Mouse (Mus musculus): Measurements from ENCODE around the gene Wipf2. TPM values are rescaled to one million over a fixed set of nuclear protein-coding genes. Genes with fewer than 3 reads are reported as not detected.
"Not testable (repeated sequence)": the region's sequence is repeated elsewhere in the genome, so short reads cannot be mapped to it uniquely, and the experiment has no call there.

The Wipf2 gene
- polyA plus RNA-seq, 1 experiment from 2014 or later: 5.4 TPM

DNA sequence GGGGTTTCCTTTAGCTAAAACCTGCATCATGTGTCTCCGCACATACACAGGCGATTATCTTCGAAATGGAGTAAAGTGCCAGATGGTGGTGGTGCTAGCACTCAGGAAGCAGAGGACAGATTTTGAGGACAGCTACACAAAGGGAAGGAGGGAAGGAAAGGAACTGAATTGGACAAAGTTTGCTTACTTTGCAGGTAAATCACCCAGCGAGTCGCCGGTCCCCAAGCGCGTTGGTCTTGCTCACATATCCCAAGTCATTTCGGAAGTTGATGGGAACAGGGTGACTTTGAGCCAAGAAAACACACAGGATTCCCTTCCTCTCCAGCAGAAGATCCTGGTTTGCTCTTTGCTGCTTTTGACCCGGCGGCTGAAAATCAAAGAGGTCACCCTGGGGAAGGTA lies 55.6 kb downstream of the Wipf2 start:
- no peak for DNase-seq (ENCODE audit: low spot score)
- H3K9me3 ChIP-seq: no peaks in the 10 kb centered on the region
- WGBS: 95% methylated on average over 11 of the region's 11 CpGs
- H3K4me1 ChIP-seq: peaks cover 40% of the 10 kb centered on the region
- H3K4me3 ChIP-seq: no peak overlapping the region
- H3K27ac ChIP-seq (replicated peaks): no peak overlapping the region
- H3K27me3 ChIP-seq (replicated peaks; ENCODE audit: low read depth, poor library complexity, severe bottlenecking): no peaks in the 10 kb centered on the region
- H3K36me3 ChIP-seq (replicated peaks): peaks cover 92% of the 10 kb centered on the region

DNA sequence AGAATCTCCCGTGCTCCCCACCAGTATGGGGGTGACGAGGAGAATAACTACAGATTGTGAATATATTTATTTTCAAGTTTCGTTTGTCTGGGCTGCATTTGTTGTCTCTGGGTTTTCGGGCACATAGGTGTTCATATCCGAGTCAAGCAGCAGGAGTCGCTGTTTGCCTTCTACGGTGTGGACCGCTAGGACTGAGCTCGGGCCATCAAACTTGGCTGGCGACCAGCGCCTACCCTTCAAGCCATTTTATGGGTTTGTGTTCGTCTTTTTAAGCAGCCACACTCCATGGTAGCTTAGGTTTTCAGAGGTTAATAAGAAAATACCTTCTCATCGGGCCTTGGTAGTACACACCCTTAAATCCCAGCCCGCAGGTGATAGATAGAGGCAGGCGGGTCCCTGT lies 58.4 kb downstream of the Wipf2 start:
- H3K4me3 ChIP-seq; H3K27me3 ChIP-seq (replicated peaks; ENCODE audit: low read depth, poor library complexity, severe bottlenecking); H3K9me3 ChIP-seq: not testable (repeated sequence)
- 62% methylated on average over 15 of the region's 15 CpGs for WGBS
- peak; percentile 65 for DNase-seq (ENCODE audit: low spot score)
- Histone ChIP-seq H3K4me1 (peaks cover 65% of the 10 kb centered on the region), H3K36me3 (replicated peaks) (peaks cover 67% of the 10 kb centered on the region), H3K27ac (replicated peaks) (peak overlapping the region; percentile 88; the same call in 1 of the 2 replicates)

DNA sequence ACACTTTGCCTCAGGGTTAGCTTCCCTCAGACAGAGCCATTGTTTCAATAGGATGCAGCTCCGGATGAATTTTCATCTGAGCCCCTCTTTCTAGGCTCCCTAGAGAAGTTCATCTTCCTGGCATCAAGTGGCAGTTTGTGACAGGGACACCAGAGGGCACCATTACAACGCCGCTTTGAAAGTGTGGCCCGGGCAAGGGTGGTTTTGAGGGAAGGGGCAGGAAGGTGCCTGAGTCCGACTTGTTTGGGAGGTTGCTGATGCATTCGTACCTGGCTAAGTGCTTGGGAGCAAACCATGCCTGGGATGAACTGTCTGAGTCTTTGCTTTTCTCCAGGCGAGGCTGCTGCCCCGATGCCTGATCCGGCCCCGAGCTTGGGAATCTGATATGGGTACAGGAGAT lies 58.9 kb downstream of the Wipf2 start:
- not testable (repeated sequence) for H3K4me3 ChIP-seq; H3K9me3 ChIP-seq; H3K27me3 ChIP-seq (replicated peaks; ENCODE audit: low read depth, poor library complexity, severe bottlenecking)
- 38% methylated on average over 10 of the region's 10 CpGs for WGBS
- peaks cover 62% of the 10 kb centered on the region for H3K36me3 ChIP-seq (replicated peaks)
- H3K4me1 ChIP-seq: peaks cover 66% of the 10 kb centered on the region
- H3K27ac ChIP-seq (replicated peaks): peak overlapping the region; percentile 88
- peak; percentile 79 for DNase-seq (ENCODE audit: low spot score)

DNA sequence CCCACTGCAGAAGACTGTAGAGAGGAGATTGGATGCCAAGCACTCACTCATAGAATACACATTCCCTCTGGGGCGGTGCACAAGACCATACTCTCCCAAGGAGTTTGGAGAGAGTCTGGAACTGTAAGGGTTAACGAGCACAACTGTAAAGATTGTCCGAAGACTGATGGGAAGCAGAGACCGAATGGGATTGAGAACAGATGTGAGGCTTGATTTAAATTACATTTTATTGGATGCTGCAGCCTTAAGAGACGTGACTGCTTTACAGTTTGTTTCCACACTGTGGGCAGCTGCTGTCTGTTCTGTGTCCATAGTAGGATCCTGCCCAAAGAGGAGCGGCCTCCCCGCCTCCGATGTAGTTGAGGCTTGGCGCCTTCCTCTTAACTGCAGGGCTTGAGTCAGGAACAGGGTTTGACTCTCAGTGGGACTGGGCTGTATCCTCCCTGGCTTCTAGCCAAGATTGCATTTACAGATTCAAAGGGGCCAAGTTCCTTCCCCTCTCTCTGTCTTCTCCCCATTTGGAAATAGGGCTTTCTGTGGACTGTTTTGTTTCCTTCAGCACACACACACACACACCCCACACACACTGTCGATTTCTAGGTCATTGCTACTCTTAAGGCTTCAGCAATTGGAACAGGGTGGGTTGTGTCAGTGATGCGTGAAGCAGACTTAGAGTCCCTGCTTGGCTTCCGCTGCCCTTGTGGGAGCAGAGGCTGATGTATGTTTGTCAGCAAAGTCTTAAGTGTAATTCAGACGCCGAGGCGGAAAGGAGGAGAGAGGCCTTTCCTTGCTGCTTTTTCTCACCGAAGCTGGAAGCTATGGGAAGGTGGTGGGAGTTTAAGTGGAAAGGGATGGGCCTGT lies 59.6 kb downstream of the Wipf2 start:
- Histone ChIP-seq H3K4me1 (peaks cover 66% of the 10 kb centered on the region), H3K27ac (replicated peaks) (peak overlapping the region; percentile 88), H3K4me3 (peak overlapping the region; percentile 22; the same call in 1 of the 2 replicates), H3K36me3 (replicated peaks) (peaks cover 54% of the 10 kb centered on the region)
- not testable (repeated sequence) for H3K27me3 ChIP-seq (replicated peaks; ENCODE audit: low read depth, poor library complexity, severe bottlenecking); H3K9me3 ChIP-seq
- WGBS: 42% methylated on average over 16 of the region's 16 CpGs
- DNase-seq (ENCODE audit: low spot score): peak; percentile 70

DNA sequence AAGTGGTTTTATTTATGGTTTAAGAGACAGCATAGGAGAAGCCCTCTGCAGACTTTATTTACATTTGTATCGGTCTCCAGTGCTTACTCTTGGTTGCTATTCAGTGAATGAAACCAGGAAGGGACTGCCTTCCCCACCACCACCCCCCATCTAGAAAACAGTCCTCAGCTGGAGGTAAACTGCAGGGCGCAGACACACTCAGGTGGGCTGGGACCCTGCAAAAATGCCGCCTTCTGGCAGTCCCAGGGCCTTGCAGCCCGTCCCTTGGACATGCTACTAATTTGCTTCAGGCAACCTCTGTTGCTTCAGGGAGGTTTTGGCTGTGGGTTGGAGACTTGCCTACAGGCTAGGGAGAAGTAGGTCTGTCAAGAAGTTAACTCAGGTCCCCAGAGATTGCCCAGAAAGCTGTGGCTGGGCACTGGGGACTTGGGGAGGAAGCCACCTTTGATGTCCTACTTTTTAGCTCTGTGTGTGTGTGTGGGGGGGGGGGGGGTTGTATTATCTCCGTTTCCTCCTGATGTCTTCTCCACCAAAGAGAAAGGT lies 61.3 kb downstream of the Wipf2 start:
- DNase-seq (ENCODE audit: low spot score): peak; percentile 50
- Histone ChIP-seq H3K4me1 (peaks cover 78% of the 10 kb centered on the region), H3K36me3 (replicated peaks) (peaks cover 38% of the 10 kb centered on the region), H3K27me3 (replicated peaks; ENCODE audit: low read depth, poor library complexity, severe bottlenecking) (peaks cover 7% of the 10 kb centered on the region; the same call in 1 of the 2 replicates), H3K4me3 (peak overlapping the region; percentile 42; the same call in 1 of the 2 replicates), H3K9me3 (no peaks in the 10 kb centered on the region), H3K27ac (replicated peaks) (peak overlapping the region; percentile 88)
- WGBS: 22% methylated on average over 5 of the region's 5 CpGs

DNA sequence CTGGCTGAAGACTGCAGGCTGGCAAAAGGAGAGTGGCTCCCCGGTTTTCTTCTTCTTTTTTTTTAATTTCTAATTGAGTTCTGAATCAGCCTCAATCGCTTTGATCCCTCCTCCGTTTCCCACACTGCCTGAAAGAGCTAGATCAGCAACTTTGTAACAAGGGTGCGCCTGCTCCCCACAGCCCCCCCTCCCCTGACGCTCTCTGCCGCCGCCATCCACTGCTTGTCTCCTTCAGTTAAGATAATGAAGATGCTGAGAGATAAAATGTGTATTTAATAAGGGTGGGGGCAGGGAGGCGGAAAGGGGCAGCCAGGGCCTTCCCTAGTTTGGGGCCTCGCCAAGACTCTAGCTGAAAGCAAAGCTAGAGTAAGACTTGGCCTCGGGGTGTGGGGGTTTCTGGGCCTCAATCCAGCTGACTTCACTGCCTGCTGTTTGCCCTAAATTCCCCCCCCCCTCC lies 61.9 kb downstream of the Wipf2 start:
- peak; percentile 82 for DNase-seq (ENCODE audit: low spot score)
- Histone ChIP-seq H3K36me3 (replicated peaks) (peaks cover 32% of the 10 kb centered on the region), H3K27me3 (replicated peaks; ENCODE audit: low read depth, poor library complexity, severe bottlenecking) (peaks cover 7% of the 10 kb centered on the region; the same call in 1 of the 2 replicates), H3K9me3 (no peaks in the 10 kb centered on the region), H3K4me1 (peaks cover 84% of the 10 kb centered on the region), H3K27ac (replicated peaks) (peak overlapping the region; percentile 88), H3K4me3 (peak overlapping the region; percentile 42)
- 4% methylated on average over 10 of the region's 10 CpGs for WGBS

DNA sequence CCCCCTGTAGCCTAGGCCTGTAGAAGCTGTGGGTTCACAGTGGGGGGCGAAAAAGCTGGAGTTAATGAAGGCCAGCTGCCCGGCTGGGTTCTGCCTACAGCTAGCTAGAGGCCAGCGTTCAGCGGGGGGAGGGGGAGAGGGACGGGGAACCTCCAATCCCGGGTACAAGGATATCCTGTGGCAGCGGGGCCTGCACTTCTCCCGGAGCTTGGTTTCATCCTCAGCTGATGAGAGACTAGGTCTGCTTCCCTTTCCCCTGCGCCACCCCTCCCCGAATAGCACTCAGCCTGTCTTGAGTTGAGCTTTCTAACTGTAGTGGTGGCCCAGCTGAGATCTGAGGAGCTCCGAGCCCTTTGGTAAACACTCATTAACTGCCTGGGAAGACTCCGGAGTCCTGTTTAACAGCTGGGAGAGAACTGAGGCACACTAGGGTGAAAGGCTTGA lies 62.5 kb downstream of the Wipf2 start:
- Histone ChIP-seq H3K4me1 (peaks cover 90% of the 10 kb centered on the region), H3K9me3 (no peaks in the 10 kb centered on the region), H3K27me3 (replicated peaks; ENCODE audit: low read depth, poor library complexity, severe bottlenecking) (peaks cover 7% of the 10 kb centered on the region; the same call in 1 of the 2 replicates), H3K4me3 (peak overlapping the region; percentile 42), H3K36me3 (replicated peaks) (peaks cover 26% of the 10 kb centered on the region), H3K27ac (replicated peaks) (peak overlapping the region; percentile 88)
- WGBS: 1% methylated on average over 12 of the region's 12 CpGs
- peak; percentile 95 for DNase-seq (ENCODE audit: low spot score)

DNA sequence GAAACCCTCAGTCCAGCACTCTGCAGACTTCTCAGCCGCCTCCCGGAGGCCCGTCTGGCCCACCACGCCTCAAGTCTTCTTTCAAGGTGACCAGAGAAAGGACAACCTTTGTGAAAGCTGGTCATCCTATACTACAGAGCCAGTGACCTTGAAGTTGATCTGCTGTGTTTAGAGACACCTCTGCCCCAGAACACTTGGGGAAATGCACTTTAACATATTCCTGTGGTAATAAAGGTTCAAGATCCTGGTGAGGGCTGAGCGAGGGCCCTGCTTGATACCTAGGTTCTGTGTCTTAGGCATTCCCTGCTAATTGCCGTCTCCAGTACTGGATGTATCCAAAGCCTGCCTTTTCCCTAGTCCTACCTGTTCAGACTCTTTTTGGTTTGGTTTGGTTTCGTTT lies 63.1 kb downstream of the Wipf2 start:
- peaks cover 97% of the 10 kb centered on the region for H3K4me1 ChIP-seq
- peak overlapping the region; percentile 42 for H3K4me3 ChIP-seq
- H3K27me3 ChIP-seq (replicated peaks; ENCODE audit: low read depth, poor library complexity, severe bottlenecking): peaks cover 7% of the 10 kb centered on the region
- WGBS: 42% methylated on average over 7 of the region's 7 CpGs
- peak; percentile 23 for DNase-seq (ENCODE audit: low spot score)
- peak overlapping the region; percentile 88 for H3K27ac ChIP-seq (replicated peaks)
- peaks cover 19% of the 10 kb centered on the region for H3K36me3 ChIP-seq (replicated peaks)
- H3K9me3 ChIP-seq: no peaks in the 10 kb centered on the region

DNA sequence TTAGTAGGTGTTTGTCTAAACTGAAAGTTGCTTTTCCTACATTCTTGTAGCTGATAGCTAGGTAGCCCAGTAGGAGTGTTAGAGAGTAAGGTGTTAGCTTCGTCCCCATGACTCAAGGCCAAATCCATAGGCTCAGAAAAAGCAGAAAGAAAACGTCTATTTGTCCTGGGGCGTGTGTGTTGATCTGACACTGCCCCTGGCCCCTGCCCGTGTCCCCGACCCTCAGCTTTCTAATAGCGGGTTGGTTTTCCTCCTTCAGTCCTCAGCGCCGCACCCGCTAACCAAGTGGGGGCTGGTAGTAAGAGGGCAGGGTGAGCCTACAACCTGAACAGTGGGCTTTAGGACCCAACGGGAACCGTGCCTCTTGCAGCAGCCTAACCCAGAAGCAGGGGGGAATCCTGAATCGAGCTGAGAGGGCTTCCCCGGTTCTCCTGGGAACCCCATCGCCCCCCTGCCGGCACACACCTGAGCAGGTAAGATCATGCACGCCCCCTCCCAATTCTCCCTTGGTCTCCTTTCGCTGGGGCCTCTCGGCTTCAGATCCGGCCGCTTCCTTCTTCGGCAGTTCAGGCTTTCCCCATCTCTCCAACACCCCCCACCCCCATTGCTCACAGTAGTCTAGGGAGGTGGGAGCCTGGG lies 64.1 kb downstream of the Wipf2 start, which contains the start of gene Rara:
Gene Rara, plus strand, starts transcription at position 381 of the 639 bp plus-strand sequence.
- peak within 1 kb of the TSS; percentile 88 for H3K27ac ChIP-seq (replicated peaks)
- peak; percentile 69 for DNase-seq (ENCODE audit: low spot score)

DNA sequence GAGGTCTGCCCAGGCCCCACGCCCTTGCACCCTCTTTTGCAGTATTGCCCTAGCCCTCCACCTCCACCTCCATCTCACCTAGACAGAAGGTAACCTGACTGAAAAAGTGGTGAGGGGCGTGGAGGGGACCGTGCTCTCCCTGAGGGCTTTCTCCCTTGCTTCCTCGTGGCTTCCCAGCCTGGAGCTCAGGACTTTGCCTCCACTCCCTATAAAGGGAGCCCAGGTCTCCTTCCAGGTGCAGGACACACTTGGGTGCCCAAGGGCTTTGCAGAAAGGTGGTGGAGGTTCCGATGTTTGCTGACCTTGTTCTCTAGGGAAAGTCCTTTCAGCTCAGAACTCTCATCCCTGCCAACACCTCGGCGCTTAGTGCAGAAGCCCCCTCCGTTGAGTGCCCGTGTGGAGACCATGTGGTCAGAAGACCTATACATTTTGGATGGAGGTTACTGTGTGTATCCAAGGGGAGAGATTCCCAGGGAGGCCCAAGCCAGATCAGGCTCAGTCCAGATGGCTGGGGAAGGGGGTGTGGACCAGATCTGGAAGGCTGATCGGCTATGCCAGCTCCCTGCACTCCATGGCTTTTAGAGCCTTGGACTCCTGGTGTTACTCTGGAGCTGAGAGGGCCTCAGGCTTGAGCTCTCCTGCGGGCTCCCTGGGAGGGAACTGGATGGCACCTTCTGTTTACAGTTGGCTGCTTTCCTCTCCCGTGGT lies 64.9 kb downstream of the Wipf2 start:
- DNase-seq (ENCODE audit: low spot score): no peak
- H3K36me3 ChIP-seq (replicated peaks): peaks cover 6% of the 10 kb centered on the region; the same call in 1 of the 2 replicates
- H3K4me1 ChIP-seq: peaks cover 100% of the 10 kb centered on the region
- H3K4me3 ChIP-seq: peak overlapping the region; percentile 70
- H3K27ac ChIP-seq (replicated peaks): peak overlapping the region; percentile 88
- no peaks in the 10 kb centered on the region for H3K9me3 ChIP-seq
- 6% methylated on average over 12 of the region's 12 CpGs for WGBS
- H3K27me3 ChIP-seq (replicated peaks; ENCODE audit: low read depth, poor library complexity, severe bottlenecking): peaks cover 7% of the 10 kb centered on the region

More for the DNA sequence above, 64.1 kb downstream of the Wipf2 start, which contains the start of gene Rara:
- H3K36me3 ChIP-seq (replicated peaks): peaks cover 9% of the 10 kb centered on the region; the same call in 1 of the 2 replicates
- WGBS: 5% methylated on average over 21 of the region's 21 CpGs
- H3K9me3 ChIP-seq: no peaks in the 10 kb centered on the region
- H3K27me3 ChIP-seq (replicated peaks; ENCODE audit: low read depth, poor library complexity, severe bottlenecking): peaks cover 7% of the 10 kb centered on the region
- peaks cover 100% of the 10 kb centered on the region for H3K4me1 ChIP-seq
- peak within 1 kb of the TSS; percentile 70 for H3K4me3 ChIP-seq

DNA sequence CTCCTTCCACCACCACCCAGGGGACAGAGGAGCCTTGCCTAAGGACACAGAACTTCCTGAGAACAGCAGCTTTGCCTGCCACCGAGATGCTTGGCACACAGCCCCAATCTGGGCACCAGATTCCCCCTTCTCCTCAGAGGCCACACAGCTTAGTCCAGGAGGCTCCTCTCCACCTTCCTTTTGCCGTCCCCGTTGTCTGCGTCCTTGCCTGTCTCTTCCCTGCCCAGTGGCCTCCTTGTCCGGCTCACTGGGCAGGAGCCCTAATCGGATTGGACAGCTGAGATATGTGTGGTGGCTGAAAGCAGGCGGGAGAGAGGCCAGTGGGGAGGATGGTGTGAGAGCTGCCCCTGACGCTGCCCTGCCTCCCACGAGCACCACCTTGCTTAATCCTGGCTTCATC lies 66.1 kb downstream of the Wipf2 start:
- H3K27me3 ChIP-seq (replicated peaks; ENCODE audit: low read depth, poor library complexity, severe bottlenecking): peaks cover 7% of the 10 kb centered on the region

More for the DNA sequence above, 66.1 kb downstream of the Wipf2 start:
- H3K4me3 ChIP-seq: peak overlapping the region; percentile 70
- peak; percentile 50 for DNase-seq (ENCODE audit: low spot score)
- H3K36me3 ChIP-seq (replicated peaks): no peaks in the 10 kb centered on the region
- no peaks in the 10 kb centered on the region for H3K9me3 ChIP-seq
- peaks cover 100% of the 10 kb centered on the region for H3K4me1 ChIP-seq
- 6% methylated on average over 9 of the region's 9 CpGs for WGBS
- H3K27ac ChIP-seq (replicated peaks): peak overlapping the region; percentile 88
